Mouse (Mus musculus) liver, postnatal 0 days (tissue): ENCODE data around the gene Fthl17d.
"Not testable (repeated sequence)": the region's sequence is repeated elsewhere in the genome, so short reads cannot be mapped to it uniquely, and the experiment has no call there.

Experiments used
- CTCF ChIP-seq: sonication (generic); IDR thresholded peaks from 2 replicates; pipeline ENCODE4 v1.5.1; 2016; ENCODE audit warnings: antibody characterized with exemption, low read depth
- EP300 ChIP-seq: IDR thresholded peaks from 2 replicates; pipeline ENCODE4 v1.6.1; 2016; ENCODE audit warnings: antibody characterized with exemption, low read depth, mild to moderate bottlenecking

GRCm38 (mm10) chrX:9033193-9033592 is 46.6 kb upstream of the Fthl17d start, which contains the start of gene Fthl17e:
- TF ChIP-seq EP300, CTCF: not testable (repeated sequence)
